Mouse (Mus musculus) C2C12 (cell line): ENCODE measurements at regions not wholly inside any gene's neighbourhood (a gene's known extent, or its start where the extent isn't known, plus 50 kb on each side); places are given as distances from the start of the nearest gene placed in this dataset.
"Not testable (repeated sequence)": the region's sequence is repeated elsewhere in the genome, so short reads cannot be mapped to it uniquely, and the experiment has no call there.

Source experiments
- CTCF ChIP-seq: IDR thresholded peaks from one replicate; pipeline ENCODE4 v1.5.1; 2011; ENCODE audit not compliant: control insufficient read depth, insufficient read depth, insufficient read length
- MAX ChIP-seq: IDR thresholded peaks from one replicate; pipeline ENCODE4 v1.6.1; 2011; ENCODE audit warnings: mild to moderate bottlenecking, control low read depth
- MYOD1 ChIP-seq: IDR thresholded peaks from one replicate; pipeline ENCODE4 v1.6.1; 2011; ENCODE audit warnings: low read depth; ENCODE audit not compliant: control insufficient read depth, insufficient read length
- MYOG ChIP-seq: IDR thresholded peaks from one replicate; pipeline ENCODE4 v1.6.1; 2011; ENCODE audit not compliant: control insufficient read depth, insufficient read length; ENCODE audit errors: extremely low read depth
- USF1 ChIP-seq: IDR thresholded peaks from one replicate; pipeline ENCODE4 v1.6.1; 2011; ENCODE audit warnings: low read depth, mild to moderate bottlenecking, control low read depth, moderate library complexity

DNA sequence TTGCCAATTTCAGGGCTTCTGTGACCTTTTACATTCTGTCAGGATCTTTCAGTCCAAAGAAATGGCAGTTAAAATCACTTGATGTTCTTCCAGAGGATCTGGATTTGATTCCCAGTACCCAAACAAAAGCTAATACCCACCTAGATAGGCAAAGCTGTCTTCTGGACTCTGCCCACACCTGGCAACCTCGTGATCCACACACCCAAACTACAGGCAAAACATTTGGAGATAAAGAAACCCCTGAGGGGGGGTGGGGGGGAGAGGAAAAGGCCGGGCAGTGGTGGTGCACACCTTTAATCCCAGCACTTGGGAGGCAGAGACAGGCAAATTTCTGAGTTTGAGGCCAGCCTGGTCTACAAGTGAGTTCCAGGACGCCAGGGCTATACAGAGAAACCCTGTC is 160.1 kb upstream of the Gdi2 start:
- TF ChIP-seq CTCF, USF1, MYOG, MYOD1, MAX: not testable (repeated sequence)
